Mouse (Mus musculus): ENCODE measurements at regions not wholly inside any gene's neighbourhood (a gene's known extent, or its start where the extent isn't known, plus 50 kb on each side); places are given as distances from the start of the nearest gene placed in this dataset.

GRCm38 (mm10) chr8:126844627-126845026 is 101.0 kb downstream of the Tomm20 start:
- TF ChIP-seq CTCF (IDR thresholded peaks at IDR 0.05; ENCODE audit: control insufficient read depth, insufficient read depth, low read length) (no peak), POLR2A (IDR thresholded peaks at IDR 0.05; ENCODE audit: borderline replicate concordance, control insufficient read depth, low read depth, low read length) (no peak)

All from bone marrow, adult 2 months (tissue).